Mouse (Mus musculus): ENCODE data around the gene Nus1. TPM values are rescaled to one million over a fixed set of nuclear protein-coding genes. Genes with fewer than 3 reads are reported as not detected.

Nus1 gene
- polyA plus RNA-seq, 1 experiment = 47.6 TPM

DNA sequence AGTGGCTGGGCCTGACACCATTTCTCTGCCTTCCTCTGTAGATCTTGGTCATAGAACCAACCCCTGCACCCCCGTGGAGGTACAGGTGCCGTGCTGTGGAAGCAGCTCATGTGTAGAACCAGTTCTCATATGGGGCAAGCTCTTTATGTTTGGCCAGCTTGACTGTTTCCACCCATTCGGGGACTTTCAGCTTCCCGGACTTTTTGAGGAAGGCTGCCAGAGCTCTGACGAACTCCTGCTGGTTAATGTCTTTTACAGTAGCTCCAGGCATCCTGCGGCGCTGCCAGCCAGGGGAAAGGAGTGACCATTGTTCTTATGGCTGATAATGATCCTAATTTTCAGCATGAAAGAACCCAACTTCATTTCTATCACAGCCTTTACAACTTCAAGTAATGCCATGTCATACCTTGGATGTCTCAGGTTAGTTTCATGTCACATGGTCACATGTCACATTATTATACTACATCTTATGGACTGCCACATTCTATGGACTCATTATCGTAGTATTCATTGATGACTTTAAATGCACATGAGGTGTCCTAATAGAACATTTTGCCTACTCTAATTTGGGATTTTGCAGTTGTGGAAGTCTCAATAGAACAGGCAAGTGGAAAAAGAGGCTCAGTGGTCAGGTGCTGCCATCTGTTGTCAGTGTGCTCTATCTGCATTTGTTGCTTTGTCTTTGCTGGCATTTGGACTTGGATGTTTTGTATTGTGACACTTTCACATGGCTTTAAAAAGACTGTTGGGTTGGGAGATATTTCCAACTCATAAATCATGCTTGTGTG is 32.3 kb upstream of the Nus1 start:
- H3K27ac ChIP-seq (ENCODE audit: insufficient read depth, low read depth, low read length) = no peak overlapping the region
- no peak overlapping the region for H3K4me3 ChIP-seq (ENCODE audit: insufficient read depth, low read length)
- H3K4me1 ChIP-seq (ENCODE audit: control insufficient read depth, insufficient read depth, low read length) = peaks cover 4% of the 10 kb centered on the region
- TF ChIP-seq POLR2A (IDR thresholded peaks at IDR 0.05; ENCODE audit: borderline replicate concordance, low read depth, low read length) = no peak
- no peak for TF ChIP-seq CTCF (IDR thresholded peaks at IDR 0.05; ENCODE audit: low read depth, low read length)

DNA sequence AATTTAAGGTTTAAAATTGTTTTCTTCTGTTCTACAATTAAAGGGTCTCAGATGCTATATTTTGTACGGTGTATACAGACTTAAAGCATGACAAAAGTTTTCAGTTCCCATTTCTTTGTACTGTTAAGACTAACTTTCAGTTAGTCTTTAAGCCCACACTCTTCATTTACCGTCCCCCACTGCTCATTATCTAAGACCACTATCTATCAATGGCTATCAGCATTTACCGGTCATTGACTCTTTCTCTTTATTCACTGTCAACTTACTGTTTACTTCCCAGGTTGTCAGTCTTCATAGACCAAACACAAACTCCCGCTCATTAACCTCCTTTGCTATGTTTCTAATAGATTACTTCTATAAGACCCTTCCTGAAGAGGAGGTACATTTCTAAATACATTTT is 30.2 kb upstream of the Nus1 start:
- TF ChIP-seq CTCF (IDR thresholded peaks at IDR 0.05; ENCODE audit: low read depth, low read length) (no peak), POLR2A (IDR thresholded peaks at IDR 0.05; ENCODE audit: borderline replicate concordance, low read depth, low read length) (no peak)
- Histone ChIP-seq H3K4me3 (ENCODE audit: insufficient read depth, low read length) (no peak overlapping the region), H3K27ac (ENCODE audit: insufficient read depth, low read depth, low read length) (no peak overlapping the region), H3K4me1 (ENCODE audit: control insufficient read depth, insufficient read depth, low read length) (peaks cover 4% of the 10 kb centered on the region)

DNA sequence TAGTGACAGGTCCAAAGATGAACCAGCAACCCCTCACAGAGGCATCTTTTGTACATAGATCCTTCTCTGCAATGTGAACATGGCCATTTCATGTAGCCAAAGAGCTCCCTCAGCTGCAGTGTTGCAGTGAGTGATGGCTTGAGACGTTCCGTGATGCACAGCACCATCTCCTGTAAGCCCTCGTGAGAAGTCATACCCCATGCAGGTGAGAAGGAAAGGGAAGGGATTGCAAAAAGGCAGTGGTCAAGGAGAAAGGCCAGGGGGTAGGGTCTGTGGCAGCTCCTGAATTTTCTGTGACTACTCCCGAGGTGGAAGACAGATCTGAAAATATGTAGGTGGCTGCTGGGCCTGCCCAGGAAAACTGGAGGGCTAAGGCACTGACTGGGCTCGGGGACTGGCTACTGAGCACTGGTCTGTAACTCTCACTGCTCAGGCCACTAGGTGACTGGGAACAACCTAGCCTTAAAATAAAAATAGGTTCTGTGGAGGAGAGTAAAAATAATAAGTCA is 28.4 kb upstream of the Nus1 start, which contains the start of gene Nepn:
TSS of gene Nepn (plus strand) at position 51 of the 509 bp plus-strand sequence.
- no peak within 1 kb of the TSS for H3K4me3 ChIP-seq (ENCODE audit: insufficient read depth, low read length)
- H3K27ac ChIP-seq (ENCODE audit: insufficient read depth, low read depth, low read length) = no peak within 1 kb of the TSS
- TF ChIP-seq POLR2A (IDR thresholded peaks at IDR 0.05; ENCODE audit: borderline replicate concordance, low read depth, low read length) = no peak
- TF ChIP-seq CTCF (IDR thresholded peaks at IDR 0.05; ENCODE audit: low read depth, low read length) = no peak
- no peaks in the 10 kb centered on the region for H3K4me1 ChIP-seq (ENCODE audit: control insufficient read depth, insufficient read depth, low read length)

DNA sequence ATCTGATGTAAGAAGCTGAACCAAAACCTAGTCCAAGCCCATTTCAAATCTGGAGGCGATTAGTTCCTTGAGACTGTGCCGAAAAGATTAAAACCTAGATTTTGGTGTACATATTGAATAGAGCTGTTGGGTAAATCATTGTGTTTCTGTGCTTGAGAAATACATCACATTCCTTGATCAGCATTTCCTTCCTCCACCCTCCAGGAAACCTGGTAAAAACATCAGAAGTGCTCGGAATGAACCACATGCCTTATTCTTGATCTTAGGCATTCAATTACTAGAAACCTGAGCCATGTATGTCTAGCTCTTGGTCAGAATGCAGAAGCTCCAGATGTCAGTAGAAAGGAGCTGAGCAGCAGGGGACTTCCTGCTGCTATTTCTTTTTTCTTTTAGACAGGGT is 27.9 kb upstream of the Nus1 start:
- Histone ChIP-seq H3K27ac (ENCODE audit: insufficient read depth, low read depth, low read length) (no peak overlapping the region), H3K4me3 (ENCODE audit: insufficient read depth, low read length) (no peak overlapping the region), H3K4me1 (ENCODE audit: control insufficient read depth, insufficient read depth, low read length) (no peaks in the 10 kb centered on the region)
- TF ChIP-seq CTCF (IDR thresholded peaks at IDR 0.05; ENCODE audit: low read depth, low read length) (no peak), POLR2A (IDR thresholded peaks at IDR 0.05; ENCODE audit: borderline replicate concordance, low read depth, low read length) (no peak)

DNA sequence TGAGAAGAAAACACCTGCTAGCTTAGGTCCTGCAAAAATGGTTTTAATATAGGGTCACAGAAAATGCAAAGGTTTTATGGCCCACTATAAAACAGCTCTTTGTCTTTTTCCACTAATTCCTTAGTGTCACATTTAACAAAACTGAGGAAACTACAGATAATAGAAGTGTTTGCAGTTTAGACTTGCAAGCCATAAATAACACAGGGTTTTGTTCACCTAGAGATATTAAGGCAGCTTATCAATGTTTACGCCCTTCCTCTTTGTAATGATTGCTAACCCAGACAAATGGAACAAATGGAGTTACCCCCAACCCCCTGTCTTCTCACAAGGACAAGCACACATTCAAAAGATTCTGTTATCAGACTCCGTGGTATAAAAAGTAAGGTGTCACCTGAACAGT is 26.1 kb upstream of the Nus1 start:
- no peak for TF ChIP-seq POLR2A (IDR thresholded peaks at IDR 0.05; ENCODE audit: borderline replicate concordance, low read depth, low read length)
- no peak for TF ChIP-seq CTCF (IDR thresholded peaks at IDR 0.05; ENCODE audit: low read depth, low read length)
- no peaks in the 10 kb centered on the region for H3K4me1 ChIP-seq (ENCODE audit: control insufficient read depth, insufficient read depth, low read length)
- no peak overlapping the region for H3K4me3 ChIP-seq (ENCODE audit: insufficient read depth, low read length)
- H3K27ac ChIP-seq (ENCODE audit: insufficient read depth, low read depth, low read length) = no peak overlapping the region

DNA sequence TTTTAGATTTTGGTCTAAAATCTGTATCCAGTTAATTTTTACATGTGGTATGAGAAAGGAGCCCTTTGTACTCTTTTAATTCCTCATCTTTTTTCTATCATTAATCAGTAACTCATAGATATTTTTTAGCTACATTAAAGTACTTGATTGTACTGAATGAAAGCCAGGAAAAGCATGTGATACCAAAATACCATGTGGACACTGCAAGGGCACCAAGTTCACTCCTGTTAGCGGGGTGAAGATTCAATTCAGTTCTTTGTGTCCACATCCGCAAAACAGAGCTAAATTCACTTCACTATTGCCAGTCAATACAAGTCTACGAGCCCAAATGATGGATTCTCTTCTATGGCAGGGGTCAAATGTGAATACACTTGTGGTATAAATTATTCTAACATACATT is 20.7 kb upstream of the Nus1 start:
- H3K4me1 ChIP-seq (ENCODE audit: control insufficient read depth, insufficient read depth, low read length) = no peaks in the 10 kb centered on the region
- TF ChIP-seq POLR2A (IDR thresholded peaks at IDR 0.05; ENCODE audit: borderline replicate concordance, low read depth, low read length) = no peak
- no peak overlapping the region for H3K27ac ChIP-seq (ENCODE audit: insufficient read depth, low read depth, low read length)
- H3K4me3 ChIP-seq (ENCODE audit: insufficient read depth, low read length) = no peak overlapping the region

DNA sequence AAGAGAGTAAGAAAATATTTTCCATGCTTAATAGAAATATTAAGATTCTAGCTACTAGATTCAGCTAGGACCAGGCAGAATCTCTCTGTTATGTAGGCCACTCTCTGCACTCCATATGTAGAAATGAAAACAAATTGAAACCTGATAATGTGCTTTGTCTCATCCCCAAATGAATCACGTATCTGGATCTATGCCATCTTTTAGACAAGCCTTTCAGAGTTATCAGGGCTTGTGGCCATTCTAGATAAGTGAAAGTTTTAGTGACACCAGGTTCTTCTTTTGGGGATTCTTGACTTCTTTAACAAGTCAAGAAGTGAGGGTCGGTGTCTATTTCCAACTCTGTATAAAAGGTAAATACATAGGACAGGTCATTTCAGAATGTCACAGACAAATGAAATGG is 18.6 kb upstream of the Nus1 start:
- no peak for TF ChIP-seq CTCF (IDR thresholded peaks at IDR 0.05; ENCODE audit: low read depth, low read length)
- TF ChIP-seq POLR2A (IDR thresholded peaks at IDR 0.05; ENCODE audit: borderline replicate concordance, low read depth, low read length) = no peak
- H3K4me1 ChIP-seq (ENCODE audit: control insufficient read depth, insufficient read depth, low read length) = no peaks in the 10 kb centered on the region
- no peak overlapping the region for H3K27ac ChIP-seq (ENCODE audit: insufficient read depth, low read depth, low read length)
- H3K4me3 ChIP-seq (ENCODE audit: insufficient read depth, low read length) = no peak overlapping the region

DNA sequence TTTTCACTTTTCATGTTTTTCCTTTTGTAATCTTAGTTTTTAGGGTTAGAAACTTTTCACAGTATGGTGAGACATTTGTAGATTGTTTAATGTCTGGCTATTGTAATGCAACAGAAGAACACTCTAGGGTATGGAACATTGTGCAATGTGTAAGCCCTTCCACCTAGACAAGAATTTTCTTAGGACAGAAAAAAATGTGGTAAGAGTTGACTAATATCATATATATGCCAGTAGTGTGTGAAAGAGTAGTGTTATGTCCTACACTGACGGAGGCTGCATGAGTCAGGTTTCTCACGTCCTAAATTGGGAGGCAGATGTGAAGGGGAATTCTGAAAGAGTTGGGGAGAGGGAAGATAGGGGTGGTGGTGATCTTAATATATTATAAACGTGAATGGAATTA is 17.6 kb upstream of the Nus1 start:
- H3K27ac ChIP-seq (ENCODE audit: insufficient read depth, low read depth, low read length) = no peak overlapping the region
- TF ChIP-seq POLR2A (IDR thresholded peaks at IDR 0.05; ENCODE audit: borderline replicate concordance, low read depth, low read length) = no peak
- H3K4me1 ChIP-seq (ENCODE audit: control insufficient read depth, insufficient read depth, low read length) = no peaks in the 10 kb centered on the region
- no peak overlapping the region for H3K4me3 ChIP-seq (ENCODE audit: insufficient read depth, low read length)

DNA sequence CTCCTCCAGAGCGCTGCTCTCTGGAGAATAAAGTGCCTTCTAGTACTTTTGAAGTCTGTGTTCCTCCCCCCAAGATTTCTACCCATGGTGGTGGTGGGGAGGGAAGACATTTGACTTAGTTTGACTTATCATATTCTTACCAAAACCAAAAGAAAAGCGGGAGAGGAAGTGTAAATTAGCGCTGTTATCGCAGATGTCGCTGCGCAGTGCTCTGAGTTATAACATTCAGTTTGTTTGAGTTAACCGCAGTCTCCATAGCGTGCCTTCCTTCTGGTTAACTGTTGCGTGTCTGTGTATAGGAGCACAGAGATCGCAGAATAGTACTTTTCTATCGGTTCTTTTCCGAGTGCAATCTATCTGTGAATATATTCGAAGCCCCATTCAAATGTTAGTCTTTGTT is 12.2 kb upstream of the Nus1 start:
- Histone ChIP-seq H3K4me3 (ENCODE audit: insufficient read depth, low read length) (no peak overlapping the region), H3K4me1 (ENCODE audit: control insufficient read depth, insufficient read depth, low read length) (no peaks in the 10 kb centered on the region), H3K27ac (ENCODE audit: insufficient read depth, low read depth, low read length) (no peak overlapping the region)
- no peak for TF ChIP-seq POLR2A (IDR thresholded peaks at IDR 0.05; ENCODE audit: borderline replicate concordance, low read depth, low read length)
- TF ChIP-seq CTCF (IDR thresholded peaks at IDR 0.05; ENCODE audit: low read depth, low read length) = no peak

DNA sequence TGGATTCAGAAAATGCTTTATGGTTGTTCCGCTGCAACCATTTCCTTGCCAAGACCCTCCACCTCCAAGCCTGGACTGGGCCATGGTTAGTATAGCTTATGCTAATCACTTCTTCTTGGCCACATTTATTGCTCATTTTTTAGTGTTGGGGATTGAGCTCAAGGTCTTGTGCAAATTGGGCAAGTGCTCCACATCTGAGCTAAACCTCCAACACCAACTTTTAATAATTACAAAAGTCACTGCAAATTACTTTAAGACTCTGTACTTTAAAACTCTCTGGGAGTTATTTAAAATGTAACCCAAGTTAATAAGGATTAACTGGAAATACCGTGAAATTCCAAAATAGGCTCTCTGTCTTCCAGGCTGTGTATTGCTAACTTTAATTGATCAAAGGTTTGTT is 9.8 kb upstream of the Nus1 start:
- Histone ChIP-seq H3K4me3 (ENCODE audit: insufficient read depth, low read length) (no peak overlapping the region), H3K27ac (ENCODE audit: insufficient read depth, low read depth, low read length) (no peak overlapping the region), H3K4me1 (ENCODE audit: control insufficient read depth, insufficient read depth, low read length) (no peaks in the 10 kb centered on the region)
- TF ChIP-seq POLR2A (IDR thresholded peaks at IDR 0.05; ENCODE audit: borderline replicate concordance, low read depth, low read length) (no peak), CTCF (IDR thresholded peaks at IDR 0.05; ENCODE audit: low read depth, low read length) (no peak)

All from bone marrow macrophage, adult 2 months (primary cell).